Mouse (Mus musculus) CH12.LX (cell line): ENCODE measurements at regions not wholly inside any gene's neighbourhood (a gene's known extent, or its start where the extent isn't known, plus 50 kb on each side); places are given as distances from the start of the nearest gene placed in this dataset.

Experiments
- DNase-seq: peaks from one replicate; pipeline ENCODE4 v3.0.0-alpha.2; 2013; ENCODE audit errors: extremely low read depth
- H3K27ac ChIP-seq: 2 replicates; pipeline ENCODE4 v1.5.1; 2012; ENCODE audit warnings: low read depth, mild to moderate bottlenecking, control low read depth, moderate library complexity; ENCODE audit not compliant: insufficient read depth
- H3K27me3 ChIP-seq: replicated peaks from 2 replicates; pipeline ENCODE3; 2012; ENCODE audit warnings: inconsistent platforms
- H3K36me3 ChIP-seq, 2 experiments: replicated peaks in 1 of 2; 2 replicates each; pipeline versions ENCODE3 to v1.6.1; 2012; ENCODE audit warnings: inconsistent platforms in 1 of 2, low read length in 1 of 2, mild to moderate bottlenecking in 1 of 2, mixed read lengths in 1 of 2, moderate library complexity in 1 of 2; ENCODE audit not compliant: control insufficient read depth in 1 of 2, insufficient read depth in 1 of 2
- H3K4me1 ChIP-seq, 2 experiments: 2 replicates each; pipeline ENCODE4 v1.6.1; 2012; ENCODE audit warnings: inconsistent platforms in 1 of 2, moderate library complexity in 1 of 2; ENCODE audit not compliant: insufficient read depth in 2 of 2, control insufficient read depth in 1 of 2
- H3K4me2 ChIP-seq: 2 replicates; pipeline ENCODE4 v1.6.1; 2012; ENCODE audit warnings: low read depth, mild to moderate bottlenecking, control low read depth; ENCODE audit not compliant: poor library complexity, insufficient read depth, severe bottlenecking
- H3K4me3 ChIP-seq, 3 experiments: fragments of 150-350 bp in 1 of 3; sonication (generic) in 1 of 3; replicated peaks in 1 of 3; 2 replicates each; pipeline versions ENCODE3 to v1.5.1; 2011 to 2012; ENCODE audit warnings: low read depth in 2 of 3, low read length in 2 of 3, mild to moderate bottlenecking in 2 of 3, moderate library complexity in 2 of 3, control low read depth in 1 of 3, improper control_type of control experiment in 1 of 3, inconsistent platforms in 1 of 3, mixed read lengths in 1 of 3; ENCODE audit not compliant: poor library complexity in 1 of 3
- H3K79me2 ChIP-seq: replicated peaks from 2 replicates; pipeline ENCODE4 v1.6.1; 2012; ENCODE audit warnings: mild to moderate bottlenecking, moderate library complexity; ENCODE audit not compliant: control insufficient read depth, poor library complexity, insufficient read depth, severe bottlenecking; ENCODE audit errors: extremely low read depth
- H3K9ac ChIP-seq: 2 replicates; pipeline ENCODE4 v1.6.1; 2012; ENCODE audit warnings: low read depth, mild to moderate bottlenecking, control low read depth, moderate library complexity; ENCODE audit not compliant: insufficient read depth
- H3K9me3 ChIP-seq: replicated peaks from 2 replicates; pipeline ENCODE3; 2012; ENCODE audit warnings: low read length, inconsistent platforms, mixed read lengths
- BHLHE40 ChIP-seq: IDR thresholded peaks from 2 replicates; pipeline ENCODE4 v1.6.1; 2011; ENCODE audit warnings: mild to moderate bottlenecking, low read depth, low read length, improper control_type of control experiment
- CTCF ChIP-seq, 2 experiments: IDR thresholded peaks in 1 of 2; conservative IDR thresholded peaks in 1 of 2; 2 replicates each; pipeline ENCODE4 v1.5.1; 2011 to 2012; ENCODE audit warnings: low read depth in 2 of 2, low read length in 2 of 2, improper control_type of control experiment in 1 of 2, inconsistent platforms in 1 of 2, mild to moderate bottlenecking in 1 of 2, moderate library complexity in 1 of 2
- E2F4 ChIP-seq: IDR thresholded peaks from 2 replicates; pipeline ENCODE4 v1.6.1; 2011; ENCODE audit warnings: low read depth, low read length, improper control_type of control experiment; ENCODE audit not compliant: insufficient replicate concordance
- ETS1 ChIP-seq: conservative IDR thresholded peaks from 2 replicates; pipeline ENCODE4 v1.6.1; 2012; ENCODE audit warnings: low read depth, mild to moderate bottlenecking, inconsistent platforms, low read length, improper control_type of control experiment, moderate library complexity
- GABPA ChIP-seq: IDR thresholded peaks from 2 replicates; pipeline ENCODE4 v1.6.1; 2012; ENCODE audit warnings: low read depth, low read length, improper control_type of control experiment, inconsistent platforms; ENCODE audit not compliant: insufficient replicate concordance
- JUN ChIP-seq: IDR thresholded peaks from 2 replicates; pipeline ENCODE4 v1.6.1; 2011; ENCODE audit warnings: low read depth, mild to moderate bottlenecking, low read length, improper control_type of control experiment, moderate library complexity; ENCODE audit not compliant: insufficient read depth
- JUND ChIP-seq: conservative IDR thresholded peaks from 2 replicates; pipeline ENCODE4 v1.6.1; 2011; ENCODE audit warnings: low read depth, low read length, improper control_type of control experiment
- MAZ ChIP-seq: IDR thresholded peaks from 2 replicates; pipeline ENCODE4 v1.6.1; 2012; ENCODE audit warnings: low read depth, mild to moderate bottlenecking, inconsistent platforms, low read length, improper control_type of control experiment, moderate library complexity
- MXI1 ChIP-seq: IDR thresholded peaks from 2 replicates; pipeline ENCODE4 v1.6.1; 2011; ENCODE audit warnings: mild to moderate bottlenecking, low read depth, low read length, improper control_type of control experiment
- NELFE ChIP-seq: IDR thresholded peaks from 2 replicates; pipeline ENCODE4 v1.6.1; 2011; ENCODE audit warnings: low read depth, low read length, improper control_type of control experiment
- NRF1 ChIP-seq: IDR thresholded peaks from 2 replicates; pipeline ENCODE4 v1.6.1; 2014; ENCODE audit warnings: low read depth, mild to moderate bottlenecking, inconsistent platforms, low read length, improper control_type of control experiment, moderate library complexity
- POLR2A ChIP-seq: IDR thresholded peaks from 2 replicates; pipeline ENCODE4 v1.6.1; 2011; ENCODE audit warnings: low read depth, mild to moderate bottlenecking, improper control_type of control experiment, low read length
- RAD21 ChIP-seq: IDR thresholded peaks from 2 replicates; pipeline ENCODE4 v1.6.1; 2011; ENCODE audit warnings: low read depth, mild to moderate bottlenecking, low read length, improper control_type of control experiment, moderate library complexity
- SMC3 ChIP-seq: IDR thresholded peaks from 2 replicates; pipeline ENCODE4 v1.6.1; 2011; ENCODE audit warnings: low read depth, low read length, improper control_type of control experiment
- TCF12 ChIP-seq: IDR thresholded peaks from 2 replicates; pipeline ENCODE4 v1.6.1; 2014; ENCODE audit warnings: low read depth, mild to moderate bottlenecking, inconsistent platforms, low read length, improper control_type of control experiment
- USF1 ChIP-seq: IDR thresholded peaks from 2 replicates; pipeline ENCODE4 v1.6.1; 2014; ENCODE audit warnings: low read depth, mild to moderate bottlenecking, inconsistent platforms, low read length, improper control_type of control experiment
- USF2 ChIP-seq: conservative IDR thresholded peaks from 2 replicates; pipeline ENCODE4 v1.6.1; 2011; ENCODE audit warnings: low read depth, low read length, improper control_type of control experiment
- ZC3H11A ChIP-seq: IDR thresholded peaks from 2 replicates; pipeline ENCODE4 v1.6.1; 2012; ENCODE audit warnings: low read depth, mild to moderate bottlenecking, inconsistent platforms, low read length, improper control_type of control experiment
- ZKSCAN1 ChIP-seq: IDR thresholded peaks from 2 replicates; pipeline ENCODE4 v1.6.1; 2012; ENCODE audit warnings: low read depth, inconsistent platforms, low read length, improper control_type of control experiment, borderline replicate concordance
- ZNF384 ChIP-seq: IDR thresholded peaks from 2 replicates; pipeline ENCODE4 v1.6.1; 2012; ENCODE audit warnings: low read depth, low read length, improper control_type of control experiment, inconsistent platforms
- dilution Hi-C: fragments of 300-500 bp; cut with MboI; formaldehyde crosslinking; loops from 2 replicates; pipeline ENCODE4 v1.14.3; 2020; ENCODE audit warnings: low sequenced_read_pairs; ENCODE audit not compliant: extremely low pct_unique_long_range_greater_than_20kb, extremely low pct_ligation_motif_present
- in situ Hi-C: fragments of 300-500 bp; cut with MboI; formaldehyde crosslinking; loops from 3 replicates; pipeline ENCODE4 v1.14.3; 2019; ENCODE audit warnings: low sequenced_read_pairs, low pct_ligation_motif_present, low pct_unique_long_range_greater_than_20kb, mixed read lengths

GRCm38 (mm10) chr15:85658101-85658885 is 76.0 kb upstream of the Wnt7b start:
- Histone ChIP-seq H3K9ac (peak overlapping the region; percentile 45), H3K27me3 (no peaks in the 10 kb centered on the region), H3K4me1 (peaks cover 6 to 16% of the 10 kb centered on the region in 2 experiments), H3K4me3 (peak overlapping the region; percentile 7 to 34 (median 25)), H3K36me3 (no peaks in the 10 kb centered on the region), H3K27ac (no peak overlapping the region), H3K9me3 (no peaks in the 10 kb centered on the region), H3K4me2 (peak overlapping the region; percentile 95), H3K79me2 (no peaks in the 10 kb centered on the region)
- no peak for DNase-seq
- in situ Hi-C loops: loop anchor here (5.0 kb wide), 1 partner anchor 44 kb away; no protein-coding TSS in a partner anchor
- dilution Hi-C loops: no loop called here
- TF ChIP-seq ETS1 (no peak), NRF1 (no peak), BHLHE40 (0 out of 2 replicates have a peak, but pooled peaks have one; percentile 41)

GRCm38 (mm10) chr15:85660528-85661392 is 74.0 kb upstream of the Ppara start:
- dilution Hi-C loops: no loop called here

More at GRCm38 (mm10) chr15:85660528-85661392, 74.0 kb upstream of the Ppara start:
- TF ChIP-seq ZNF384 (no peak), NRF1 (no peak), CTCF (conservative IDR thresholded peaks at IDR 0.05 in 1 of 2, IDR thresholded peaks at IDR 0.05 in 1 of 2; ENCODE audit: low read depth in 2 of 2, low read length in 2 of 2) (no peak), NELFE (no peak), MAZ (no peak), ETS1 (no peak), GABPA (no peak), E2F4 (no peak), ZKSCAN1 (no peak), RAD21 (no peak), MXI1 (no peak), USF1 (no peak), USF2 (no peak), ZC3H11A (no peak), JUN (no peak), JUND (no peak), SMC3 (no peak), BHLHE40 (no peak), TCF12 (no peak), POLR2A (no peak)
- Histone ChIP-seq H3K27me3 (no peaks in the 10 kb centered on the region), H3K27ac (no peak overlapping the region), H3K4me1 (peaks cover 2 to 16% of the 10 kb centered on the region in 2 experiments; a peak in 3 of 4 replicates), H3K9me3 (no peaks in the 10 kb centered on the region), H3K4me2 (no peak overlapping the region), H3K36me3 (no peaks in the 10 kb centered on the region), H3K4me3 (no peak overlapping the region), H3K79me2 (no peaks in the 10 kb centered on the region), H3K9ac (no peak overlapping the region)
- in situ Hi-C loops: no loop called here
- no peak for DNase-seq
